Mouse (Mus musculus) gastrocnemius, postnatal 36 days (tissue): ENCODE measurements around the gene Olfr1023. TPM values are rescaled to one million over a fixed set of nuclear protein-coding genes. Genes with fewer than 3 reads are reported as not detected.

Experiments
- DNase-seq, 2 experiments: peaks; one replicate each; pipeline ENCODE4 v3.0.0; 2022
- intact Hi-C: fragments of 180-260 bp; cut with DNase I; formaldehyde crosslinking; loops from one replicate; pipeline ENCODE4 v1.15.1; 2025
- long read RNA-seq, 2 experiments: library from polyadenylated mRNA; stranded (forward); transcript quantifications; one replicate each; pipeline ENCODE4 v2.0.0; 2021
- total RNA-seq, 2 experiments: library from RNA; stranded (reverse); gene quantifications; 2 replicates each; pipeline ENCODE4 v1.2.3; 2021

Gene Olfr1023
- not detected for total RNA-seq
- long read RNA-seq, experiment 1, result 0 reads
- long read RNA-seq, experiment 2, result 0 reads

GRCm38 (mm10) chr2:85885340-85885739, at the start of gene Olfr1023:
TSS of gene Olfr1023 (plus strand) at chr2:85885640.
- intact Hi-C loops, result no loop called here
- DNase-seq, result no peak

DNA sequence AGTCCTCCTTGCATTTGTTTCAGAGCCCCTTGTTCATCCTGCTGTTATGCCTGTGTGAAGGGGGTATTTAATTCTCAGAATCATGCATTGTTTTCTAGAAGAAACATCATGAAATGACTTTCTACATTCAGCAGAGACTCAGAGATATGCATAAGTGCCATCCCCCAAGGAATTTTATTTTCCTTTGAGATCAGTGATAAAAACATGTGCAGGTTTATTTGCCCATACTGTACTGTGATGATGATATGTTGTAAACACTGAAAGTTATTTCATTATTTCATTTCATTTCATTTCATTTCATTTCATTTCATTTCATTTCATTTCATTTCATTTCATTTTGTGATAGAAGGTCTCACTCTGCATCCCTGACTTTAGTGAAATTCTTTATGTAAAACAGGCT, 40.1 kb upstream of the Olfr1023 start, which contains the start of gene Olfr1019:
Gene Olfr1019, minus strand, starts transcription at position 101 of the 400 bp plus-strand sequence.
- intact Hi-C loops, result no loop called here
- no peak for DNase-seq

- DNase-seq, result no peak
- intact Hi-C loops, result no loop called here
Observed at GRCm38 (mm10) chr2:85846730-85847129, 38.7 kb upstream of the Olfr1023 start, which contains the start of gene Olfr1020. TSS of gene Olfr1020 (plus strand) at chr2:85847030.

GRCm38 (mm10) chr2:85868294-85868693, 17.1 kb upstream of the Olfr1023 start, which contains the start of gene Olfr1022:
TSS of gene Olfr1022 (plus strand) at chr2:85868594.
- intact Hi-C loops, result no loop called here

DNA sequence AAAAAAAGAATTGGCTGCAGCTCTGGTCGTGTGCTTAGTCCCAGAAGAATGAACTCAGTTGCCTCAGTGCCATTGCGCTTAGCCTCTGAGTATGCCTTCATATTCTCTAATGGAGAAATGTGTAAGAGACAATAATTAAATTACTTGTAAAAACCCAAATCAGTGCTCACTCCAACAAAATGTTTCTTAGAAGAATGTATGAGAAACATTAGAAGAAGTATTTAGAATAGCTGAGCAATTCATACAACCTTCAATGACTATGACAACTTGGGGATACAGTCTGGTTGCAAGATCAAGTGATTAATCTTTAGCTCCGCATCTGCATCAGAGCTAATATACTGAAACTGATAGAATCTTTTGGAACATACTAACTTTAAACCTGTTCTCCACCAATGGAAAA, 19.5 kb downstream of the Olfr1023 start, which contains the start of gene Olfr1024:
Gene Olfr1024, minus strand, starts transcription at position 101 of the 400 bp plus-strand sequence.
- intact Hi-C loops, result no loop called here
- no peak for DNase-seq

More at GRCm38 (mm10) chr2:85868294-85868693, 17.1 kb upstream of the Olfr1023 start, which contains the start of gene Olfr1022:
- DNase-seq, result no peak

DNA sequence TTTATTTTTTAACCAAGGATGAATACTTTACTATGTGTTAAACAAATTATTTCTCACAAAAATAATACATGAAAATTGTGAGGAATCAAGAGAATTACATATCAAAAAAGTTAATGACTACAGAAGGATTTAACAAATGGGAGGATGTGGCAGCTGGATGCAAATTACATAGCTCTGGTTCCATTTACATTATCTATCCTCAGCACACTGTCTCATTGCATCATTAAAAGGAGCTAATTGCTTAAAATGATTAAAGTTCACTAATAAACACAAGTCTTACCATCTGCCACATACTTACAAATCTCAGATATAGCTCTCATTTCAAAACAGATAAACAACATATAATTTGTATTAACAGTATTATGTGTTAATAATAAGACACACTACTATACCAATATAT, 27.8 kb downstream of the Olfr1023 start:
- intact Hi-C loops, result no loop called here
- no peak for DNase-seq

DNA sequence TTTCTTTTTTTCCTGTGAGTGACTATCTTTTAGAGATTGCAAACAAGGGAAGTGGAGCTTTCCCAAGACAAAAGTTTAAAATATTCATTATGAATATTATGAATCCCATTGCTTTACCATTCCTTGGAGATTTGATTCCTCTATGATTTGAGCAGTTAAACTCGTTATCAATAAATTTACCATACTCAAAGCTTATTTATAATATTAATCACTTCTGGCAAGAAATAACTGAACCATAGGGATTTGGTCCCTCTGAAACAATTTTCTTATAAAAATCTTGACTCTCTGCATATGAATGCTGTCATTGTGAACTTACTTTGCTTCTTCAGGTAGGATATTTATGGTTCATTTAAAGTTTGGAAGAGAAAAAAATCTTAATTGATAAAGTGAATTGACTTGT, 29.5 kb downstream of the Olfr1023 start, which contains the start of gene Olfr1025-ps1:
Gene Olfr1025-ps1, plus strand, starts transcription at position 301 of the 400 bp plus-strand sequence.
- DNase-seq, result no peak
- intact Hi-C loops, result no loop called here

DNA sequence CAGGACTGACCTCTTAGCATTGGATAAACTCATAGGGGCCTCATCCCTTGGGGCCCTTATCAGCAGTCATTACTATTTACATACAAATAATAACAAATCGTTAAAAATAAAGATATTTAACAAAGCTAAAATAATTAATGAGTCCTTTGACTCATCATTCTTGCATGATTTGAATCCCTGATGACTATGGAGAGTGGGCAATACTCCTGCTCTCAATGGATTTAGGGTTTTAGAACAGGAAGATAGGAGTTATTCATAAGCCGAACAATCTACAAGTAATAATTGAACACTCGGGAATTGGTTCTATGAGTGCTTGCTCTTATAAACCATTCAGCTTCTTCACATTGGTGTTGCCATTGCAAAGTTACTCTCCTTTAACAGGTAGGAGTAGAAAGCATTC, 35.8 kb downstream of the Olfr1023 start, which contains the start of gene Olfr1026:
Gene Olfr1026, plus strand, starts transcription at position 301 of the 400 bp plus-strand sequence.
- no peak for DNase-seq
- intact Hi-C loops, result no loop called here

Other genes with a start within 250 kb of the Olfr1023 start
- gene Olfr1002, start 234.9 kb upstream of the Olfr1023 start, total RNA-seq, result not detected
- not detected for gene Olfr154, start 221.2 kb upstream of the Olfr1023 start, total RNA-seq
- not detected for gene Olfr1006, start 206.9 kb upstream of the Olfr1023 start, total RNA-seq
- gene Olfr1008, start 196.2 kb upstream of the Olfr1023 start, total RNA-seq, result not detected
- not detected for gene Olfr1009, start 170.2 kb upstream of the Olfr1023 start, total RNA-seq
- gene Olfr1012, start 122.9 kb upstream of the Olfr1023 start, total RNA-seq, result not detected
- not detected for gene Olfr1013, start 118.5 kb upstream of the Olfr1023 start, total RNA-seq
- gene Olfr1014, start 112.9 kb upstream of the Olfr1023 start, total RNA-seq, result not detected
- not detected for gene Olfr1015, start 103.6 kb upstream of the Olfr1023 start, total RNA-seq
- gene Olfr1016, start 83.1 kb upstream of the Olfr1023 start, total RNA-seq, result not detected
- not detected for gene Olfr1018, start 67.2 kb upstream of the Olfr1023 start, total RNA-seq
- gene Olfr1019, start 40.2 kb upstream of the Olfr1023 start, total RNA-seq, result not detected
- gene Olfr1020, start 38.6 kb upstream of the Olfr1023 start, total RNA-seq, result not detected
- not detected for gene Olfr1022, start 17.0 kb upstream of the Olfr1023 start, total RNA-seq
- gene Olfr1024, start 19.4 kb downstream of the Olfr1023 start, total RNA-seq, result not detected
- not detected for gene Olfr1025-ps1, start 29.6 kb downstream of the Olfr1023 start, total RNA-seq
- not detected for gene Olfr1026, start 35.9 kb downstream of the Olfr1023 start, total RNA-seq
- gene Olfr1028, start 64.8 kb downstream of the Olfr1023 start, total RNA-seq, result not detected
- gene Olfr1029, start 88.3 kb downstream of the Olfr1023 start, total RNA-seq, result not detected
- gene Olfr1030, start 93.6 kb downstream of the Olfr1023 start, total RNA-seq, result not detected
- gene Olfr1031, start 104.7 kb downstream of the Olfr1023 start, total RNA-seq, result not detected
- not detected for gene Olfr1032, start 119.9 kb downstream of the Olfr1023 start, total RNA-seq
- gene Olfr1033, start 135.0 kb downstream of the Olfr1023 start, total RNA-seq, result under 1 TPM in 1 of 2 experiments, not detected in 1; 0.08 TPM
- gene Olfr1034, start 160.2 kb downstream of the Olfr1023 start, total RNA-seq, result not detected
- not detected for gene Olfr1036, start 188.4 kb downstream of the Olfr1023 start, total RNA-seq
- not detected for gene Olfr1037, start 201.7 kb downstream of the Olfr1023 start, total RNA-seq